Mouse (Mus musculus) limb, embryonic 15.5 days (tissue): ENCODE data around the gene Cachd1. TPM values are rescaled to one million over a fixed set of nuclear protein-coding genes. Genes with fewer than 3 reads are reported as not detected.

Experiments
- ATAC-seq: fragments of 200-750 bp; cut with Nextera tagmentation; 2 replicates; pipeline ENCODE4 v1.8.0; 2017; ENCODE audit warnings: low read depth, moderate TSS enrichment; ENCODE audit not compliant: insufficient number of reproducible peaks, low FRiP score, low TSS enrichment
- H3K27ac ChIP-seq: fragments of 300-500 bp; sonication (generic); 2 replicates; pipeline ENCODE4 v1.5.1; 2015; ENCODE audit warnings: moderate library complexity, mild to moderate bottlenecking, inconsistent platforms
- H3K27me3 ChIP-seq: fragments of 300-500 bp; sonication (generic); 2 replicates; pipeline ENCODE4 v1.6.1; 2015; ENCODE audit warnings: inconsistent platforms
- H3K36me3 ChIP-seq: fragments of 300-500 bp; sonication (generic); 2 replicates; pipeline ENCODE4 v1.6.1; 2015; ENCODE audit warnings: inconsistent platforms
- H3K4me1 ChIP-seq: fragments of 300-500 bp; sonication (generic); 2 replicates; pipeline ENCODE4 v1.6.1; 2015; ENCODE audit warnings: inconsistent platforms
- H3K4me2 ChIP-seq: fragments of 300-500 bp; sonication (generic); 2 replicates; pipeline ENCODE4 v1.6.1; 2015; ENCODE audit warnings: mild to moderate bottlenecking, inconsistent platforms
- H3K4me3 ChIP-seq: fragments of 300-500 bp; sonication (generic); 2 replicates; pipeline ENCODE4 v1.5.1; 2015; ENCODE audit warnings: mild to moderate bottlenecking, inconsistent platforms
- H3K9ac ChIP-seq: fragments of 300-500 bp; sonication (generic); 2 replicates; pipeline ENCODE4 v1.6.1; 2015; ENCODE audit warnings: inconsistent platforms
- H3K9me3 ChIP-seq: fragments of 300-500 bp; sonication (generic); 2 replicates; pipeline ENCODE4 v1.6.1; 2016; ENCODE audit warnings: inconsistent platforms
- WGBS: fragments of 180-500 bp; shearing (Covaris S2); methylation state at CpG from one replicate; pipeline ENCODE4 v1.1.7; 2015; 5-methylcytosine and 5-hydroxymethylcytosine counted together
- polyA plus RNA-seq: library from polyadenylated mRNA; unstranded; fragments of >200 nt; fragmentation: Nextera tagmentation; extraction: Ambion mirVana; gene quantifications from 2 replicates; pipeline ENCODE4 v1.2.1, GENCODE M21; 2015

The Cachd1 gene
- polyA plus RNA-seq, 1 experiment from 2014 or later: 31.7 TPM

- Histone ChIP-seq H3K9me3 (no peaks in the 10 kb centered on the region), H3K4me3 (no peak overlapping the region), H3K27ac (no peak overlapping the region), H3K27me3 (no peaks in the 10 kb centered on the region), H3K36me3 (no peaks in the 10 kb centered on the region), H3K4me1 (0 out of 2 replicates have a peak, but pooled peaks cover 7% of the 10 kb centered on the region), H3K9ac (no peak overlapping the region), H3K4me2 (no peak overlapping the region)
- ATAC-seq: no peak
- WGBS: 38% methylated on average over 4 of the region's 4 CpGs
These were observed 103.6 kb downstream of the Cachd1 start for GRCm38 (mm10) chr4:100880075-100880474.

- Histone ChIP-seq H3K27ac (peak overlapping the region; percentile 78), H3K36me3 (no peaks in the 10 kb centered on the region), H3K4me2 (peak overlapping the region; percentile 7; the same call in 1 of the 2 replicates), H3K4me3 (no peak overlapping the region), H3K9ac (no peak overlapping the region), H3K27me3 (no peaks in the 10 kb centered on the region), H3K4me1 (peaks cover 33% of the 10 kb centered on the region), H3K9me3 (no peaks in the 10 kb centered on the region)
- peak; percentile 35; the same call in 1 of the 2 replicates for ATAC-seq
- 7% methylated on average over 19 of the region's 19 CpGs for WGBS
These were observed 109.6 kb downstream of the Cachd1 start for GRCm38 (mm10) chr4:100885793-100886742.

GRCm38 (mm10) chr4:100886743-100887416 lies 110.4 kb downstream of the Cachd1 start:
- ATAC-seq: no peak
- Histone ChIP-seq H3K9ac (no peak overlapping the region), H3K36me3 (no peaks in the 10 kb centered on the region), H3K4me2 (peak overlapping the region; percentile 7; the same call in 1 of the 2 replicates), H3K4me3 (no peak overlapping the region), H3K9me3 (no peaks in the 10 kb centered on the region), H3K27me3 (no peaks in the 10 kb centered on the region), H3K4me1 (peaks cover 33% of the 10 kb centered on the region), H3K27ac (peak overlapping the region; percentile 78)
- WGBS: 65% methylated on average over 8 of the region's 8 CpGs

GRCm38 (mm10) chr4:100890106-100890970 lies 113.9 kb downstream of the Cachd1 start:
- Histone ChIP-seq H3K9me3 (no peaks in the 10 kb centered on the region), H3K4me2 (no peak overlapping the region), H3K9ac (no peak overlapping the region), H3K4me1 (peaks cover 30% of the 10 kb centered on the region), H3K4me3 (no peak overlapping the region), H3K36me3 (no peaks in the 10 kb centered on the region), H3K27ac (no peak overlapping the region), H3K27me3 (no peaks in the 10 kb centered on the region)
- 26% methylated on average over 7 of the region's 7 CpGs for WGBS
- ATAC-seq: no peak

- Histone ChIP-seq H3K4me1 (peaks cover 12% of the 10 kb centered on the region), H3K27me3 (no peaks in the 10 kb centered on the region), H3K4me2 (no peak overlapping the region), H3K9me3 (no peaks in the 10 kb centered on the region), H3K36me3 (no peaks in the 10 kb centered on the region), H3K4me3 (no peak overlapping the region), H3K27ac (no peak overlapping the region), H3K9ac (no peak overlapping the region)
- no peak for ATAC-seq
These were observed 117.3 kb downstream of the Cachd1 start for GRCm38 (mm10) chr4:100893739-100894138.

GRCm38 (mm10) chr4:100894142-100894541 lies 117.7 kb downstream of the Cachd1 start:
- ATAC-seq: no peak

GRCm38 (mm10) chr4:100896260-100897010 lies 120.0 kb downstream of the Cachd1 start:
- Histone ChIP-seq H3K4me3 (no peak overlapping the region), H3K9ac (no peak overlapping the region), H3K4me1 (0 out of 2 replicates have a peak, but pooled peaks cover 3% of the 10 kb centered on the region), H3K4me2 (no peak overlapping the region), H3K27ac (no peak overlapping the region), H3K36me3 (peaks cover 6% of the 10 kb centered on the region; the same call in 1 of the 2 replicates), H3K27me3 (no peaks in the 10 kb centered on the region), H3K9me3 (no peaks in the 10 kb centered on the region)
- no peak for ATAC-seq
- WGBS: 74% methylated on average over 8 of the region's 8 CpGs

More at GRCm38 (mm10) chr4:100894142-100894541, 117.7 kb downstream of the Cachd1 start:
- 60% methylated on average over 2 of the region's 2 CpGs for WGBS
- Histone ChIP-seq H3K9ac (no peak overlapping the region), H3K4me3 (no peak overlapping the region), H3K27ac (no peak overlapping the region), H3K36me3 (peaks cover 2% of the 10 kb centered on the region; the same call in 1 of the 2 replicates), H3K9me3 (no peaks in the 10 kb centered on the region), H3K4me1 (peaks cover 12% of the 10 kb centered on the region), H3K27me3 (no peaks in the 10 kb centered on the region), H3K4me2 (no peak overlapping the region)

GRCm38 (mm10) chr4:100897943-100898342 lies 121.5 kb downstream of the Cachd1 start:
- H3K27me3 ChIP-seq: no peaks in the 10 kb centered on the region
- ATAC-seq: no peak
- H3K9me3 ChIP-seq: no peaks in the 10 kb centered on the region
- no peak overlapping the region for H3K27ac ChIP-seq
- 84% methylated on average over 3 of the region's 3 CpGs for WGBS
- no peak overlapping the region for H3K4me3 ChIP-seq
- no peak overlapping the region for H3K4me2 ChIP-seq
- H3K4me1 ChIP-seq: 0 out of 2 replicates have a peak, but pooled peaks cover 3% of the 10 kb centered on the region
- H3K9ac ChIP-seq: no peak overlapping the region
- peaks cover 6% of the 10 kb centered on the region; the same call in 1 of the 2 replicates for H3K36me3 ChIP-seq

- no peak overlapping the region for H3K4me3 ChIP-seq
- no peak overlapping the region; the same call in 1 of the 2 replicates for H3K27ac ChIP-seq
- no peaks in the 10 kb centered on the region for H3K36me3 ChIP-seq
- peaks cover 29% of the 10 kb centered on the region for H3K4me1 ChIP-seq
- no peaks in the 10 kb centered on the region for H3K27me3 ChIP-seq
- H3K9ac ChIP-seq: no peak overlapping the region
- WGBS: 31% methylated on average over 9 of the region's 9 CpGs
- no peaks in the 10 kb centered on the region for H3K9me3 ChIP-seq
- no peak for ATAC-seq
- no peak overlapping the region for H3K4me2 ChIP-seq
These were observed 133.3 kb downstream of the Cachd1 start for GRCm38 (mm10) chr4:100909694-100910340.

- H3K9ac ChIP-seq: no peak overlapping the region
- no peak overlapping the region; the same call in 1 of the 2 replicates for H3K27ac ChIP-seq
- H3K36me3 ChIP-seq: no peaks in the 10 kb centered on the region
- WGBS: 22% methylated on average over 11 of the region's 11 CpGs
- H3K27me3 ChIP-seq: no peaks in the 10 kb centered on the region
- no peak overlapping the region for H3K4me2 ChIP-seq
- no peak for ATAC-seq
- H3K4me1 ChIP-seq: peaks cover 29% of the 10 kb centered on the region
- no peaks in the 10 kb centered on the region for H3K9me3 ChIP-seq
- H3K4me3 ChIP-seq: no peak overlapping the region
These were observed 134.3 kb downstream of the Cachd1 start for GRCm38 (mm10) chr4:100910605-100911330.
